Mouse (Mus musculus) G1E (cell line): Measurements from ENCODE around the gene Sh3rf1. TPM values are rescaled to one million over a fixed set of nuclear protein-coding genes. Genes with fewer than 3 reads are reported as not detected.

Source experiments
- ATAC-seq: 2 replicates; pipeline ENCODE4 v1.8.0; 2016; ENCODE audit warnings: mild to moderate bottlenecking; ENCODE audit not compliant: insufficient number of reproducible peaks, poor library complexity, low FRiP score, severe bottlenecking; ENCODE audit errors: extremely low read depth
- DNase-seq: peaks from one replicate; pipeline ENCODE4 v3.0.0; 2012; ENCODE audit warnings: low spot score
- H3K27me3 ChIP-seq: 2 replicates; pipeline ENCODE4 v1.6.1; 2012; ENCODE audit warnings: mild to moderate bottlenecking, low read length, inconsistent platforms; ENCODE audit not compliant: insufficient read depth
- H3K36me3 ChIP-seq: replicated peaks from 2 replicates; pipeline ENCODE3; 2012; ENCODE audit warnings: mild to moderate bottlenecking, inconsistent platforms
- H3K4me1 ChIP-seq: 2 replicates; pipeline ENCODE4 v1.6.1; 2012; ENCODE audit warnings: low read depth, low read length, inconsistent platforms, mixed read lengths; ENCODE audit not compliant: insufficient read depth
- H3K4me3 ChIP-seq: 2 replicates; pipeline ENCODE4 v1.5.1; 2012; ENCODE audit warnings: low read depth, mild to moderate bottlenecking, inconsistent platforms, low read length, moderate library complexity, mixed read lengths
- H3K9me3 ChIP-seq: replicated peaks from 2 replicates; pipeline ENCODE4 v1.6.1; 2012; ENCODE audit warnings: inconsistent platforms
- CTCF ChIP-seq: IDR thresholded peaks from 2 replicates; pipeline ENCODE4 v1.5.1; 2012; ENCODE audit warnings: low read depth, low read length, inconsistent platforms, mixed read lengths
- GATA1 ChIP-seq: IDR thresholded peaks from 2 replicates; pipeline ENCODE4 v1.6.1; 2012; ENCODE audit warnings: borderline replicate concordance, low read length, inconsistent platforms, mixed read lengths
- GATA2 ChIP-seq: IDR thresholded peaks from 2 replicates; pipeline ENCODE4 v1.6.1; 2012; ENCODE audit warnings: low read depth, low read length, inconsistent platforms, borderline replicate concordance
- POLR2AphosphoS5 ChIP-seq: IDR thresholded peaks from 2 replicates; pipeline ENCODE4 v1.6.1; 2012; ENCODE audit warnings: low read depth, low read length, inconsistent platforms; ENCODE audit not compliant: insufficient replicate concordance
- TAL1 ChIP-seq: conservative IDR thresholded peaks from 2 replicates; pipeline ENCODE4 v1.6.1; 2012; ENCODE audit warnings: low read depth, low read length, inconsistent platforms, mixed read lengths
- polyA plus RNA-seq: library from polyadenylated mRNA; stranded (reverse); fragments of >175 nt; gene quantifications from 2 replicates; pipeline ENCODE4 v1.2.3, GENCODE M21; 2012
- total RNA-seq, 2 experiments: library from RNA; stranded (forward) in 1 of 2; stranded (reverse) in 1 of 2; fragments of 200-1000 nt in 1 of 2; fragments of >200 nt in 1 of 2; fragmentation: Nextera tagmentation in 1 of 2; gene quantifications; 2 replicates each; pipeline ENCODE4 v1.2.3; 2014 to 2017

The Sh3rf1 gene
- total and polyA plus RNA-seq, 3 experiments = 2.3 to 4.0 (median 2.6) TPM

DNA sequence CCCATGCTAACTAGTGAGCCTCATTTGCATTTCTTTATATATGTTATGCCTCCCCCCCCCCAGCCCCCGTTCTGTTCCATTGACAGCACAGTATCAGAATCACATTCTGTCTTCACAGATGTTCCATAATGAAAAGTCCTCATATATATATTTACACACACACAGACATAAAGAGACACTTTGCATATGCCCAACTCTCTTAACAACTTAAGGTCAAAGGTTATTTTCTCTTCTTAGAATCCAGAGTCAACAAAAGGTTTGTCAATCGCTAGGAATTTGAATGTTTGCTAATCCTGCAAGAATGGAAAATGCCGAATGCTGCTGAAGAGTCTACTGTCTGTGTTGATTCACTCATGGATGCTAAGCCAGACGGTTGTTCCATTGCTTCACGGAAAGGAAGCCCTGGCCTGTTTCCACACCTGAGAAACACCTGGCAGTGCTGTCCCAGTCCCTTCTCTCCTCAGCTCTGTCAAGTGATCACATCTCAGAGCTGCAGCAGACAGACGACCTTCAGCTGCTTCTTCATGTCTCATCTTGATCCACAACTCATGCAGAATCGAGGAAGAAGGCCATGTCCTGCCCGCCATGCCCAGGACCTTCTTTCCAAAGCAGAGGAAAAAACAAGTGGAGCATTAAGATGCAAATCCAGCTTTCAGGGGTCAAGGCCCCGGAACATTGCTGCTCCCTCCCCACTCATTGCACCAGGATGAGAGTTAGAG, 213.1 kb downstream of the Sh3rf1 start:
- no peaks in the 10 kb centered on the region for H3K4me1 ChIP-seq
- DNase-seq = no peak
- H3K36me3 ChIP-seq = no peaks in the 10 kb centered on the region
- H3K4me3 ChIP-seq = no peak overlapping the region
- no peak for TF ChIP-seq CTCF
- TF ChIP-seq GATA2 = no peak
- no peak for TF ChIP-seq TAL1
- no peak for TF ChIP-seq GATA1
- no peak for TF ChIP-seq POLR2AphosphoS5
- no peak for ATAC-seq
- peaks cover 14% of the 10 kb centered on the region for H3K9me3 ChIP-seq
- 0 out of 2 replicates have a peak, but pooled peaks cover 3% of the 10 kb centered on the region for H3K27me3 ChIP-seq

DNA sequence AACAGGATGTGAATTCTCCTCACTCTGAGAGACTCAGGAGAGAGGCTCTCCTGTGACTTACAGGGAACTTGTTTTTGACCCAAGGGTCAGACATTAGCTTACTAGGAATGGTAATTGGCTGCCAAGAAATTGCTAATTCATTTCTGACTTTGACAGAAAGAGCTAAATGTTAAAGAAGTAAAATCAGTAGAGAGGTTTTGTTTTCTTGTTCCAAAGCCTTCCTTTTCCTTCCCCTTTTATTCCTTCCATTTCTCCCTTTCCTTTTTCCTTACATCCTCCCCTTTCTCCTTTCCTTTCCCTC, 213.6 kb downstream of the Sh3rf1 start:
- 0 out of 2 replicates have a peak, but pooled peaks cover 3% of the 10 kb centered on the region for H3K27me3 ChIP-seq
- peaks cover 16% of the 10 kb centered on the region for H3K9me3 ChIP-seq
- ATAC-seq (no peak), DNase-seq (no peak)
- H3K4me1 ChIP-seq = no peaks in the 10 kb centered on the region
- no peaks in the 10 kb centered on the region for H3K36me3 ChIP-seq
- no peak overlapping the region for H3K4me3 ChIP-seq
- no peak for TF ChIP-seq GATA1
- no peak for TF ChIP-seq POLR2AphosphoS5
- TF ChIP-seq CTCF = no peak
- TF ChIP-seq GATA2 = no peak
- TF ChIP-seq TAL1 = no peak

DNA sequence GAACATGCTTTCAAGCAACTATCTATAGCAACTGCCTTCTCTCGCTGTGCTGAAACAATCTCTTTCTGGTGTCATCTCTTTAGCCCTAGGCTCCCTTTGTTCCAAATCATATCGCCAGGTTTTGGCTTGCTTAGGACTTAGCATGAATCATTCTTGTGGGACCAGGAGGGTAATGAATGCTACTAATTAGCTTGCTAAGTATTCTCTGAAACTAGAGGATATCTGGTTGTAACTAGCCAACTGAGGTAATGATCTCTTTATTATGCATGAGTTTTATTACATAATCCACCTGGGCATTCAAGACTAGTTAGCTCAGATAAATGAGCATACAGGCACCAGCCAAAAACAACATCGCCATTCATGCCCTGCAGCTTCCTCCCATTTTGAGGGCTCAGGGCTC, 219.3 kb downstream of the Sh3rf1 start:
- Histone ChIP-seq H3K4me3 (no peak overlapping the region), H3K36me3 (no peaks in the 10 kb centered on the region), H3K9me3 (peaks cover 11% of the 10 kb centered on the region), H3K4me1 (no peaks in the 10 kb centered on the region), H3K27me3 (0 out of 2 replicates have a peak, but pooled peaks cover 3% of the 10 kb centered on the region)
- no peak for DNase-seq
- TF ChIP-seq CTCF (no peak), GATA1 (no peak), POLR2AphosphoS5 (no peak), TAL1 (no peak), GATA2 (no peak)
- ATAC-seq = no peak

DNA sequence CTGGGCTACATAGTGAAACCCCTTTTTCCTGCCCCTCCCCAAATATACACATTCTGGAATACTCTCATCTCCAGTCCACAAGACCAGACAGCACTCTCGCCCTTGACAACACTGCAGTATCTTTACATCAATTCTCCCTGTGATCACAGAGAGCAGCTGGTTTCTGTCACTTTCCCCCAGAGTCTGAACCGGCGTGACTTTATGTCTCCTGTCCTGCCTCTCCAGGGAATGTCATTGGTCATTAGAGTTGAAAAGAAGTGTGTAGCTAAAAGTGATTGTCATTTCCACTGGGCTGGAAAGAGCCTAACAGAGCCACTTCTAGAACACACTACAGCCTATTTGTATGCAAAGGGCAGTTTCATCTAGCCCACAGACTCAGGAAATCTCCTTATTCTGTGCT, 220.7 kb downstream of the Sh3rf1 start:
- Histone ChIP-seq H3K36me3 (no peaks in the 10 kb centered on the region), H3K4me1 (peaks cover 7% of the 10 kb centered on the region), H3K9me3 (peaks cover 11% of the 10 kb centered on the region), H3K27me3 (0 out of 2 replicates have a peak, but pooled peaks cover 3% of the 10 kb centered on the region), H3K4me3 (no peak overlapping the region)
- TF ChIP-seq CTCF (no peak), POLR2AphosphoS5 (no peak), GATA2 (no peak), TAL1 (no peak), GATA1 (no peak)
- ATAC-seq (no peak), DNase-seq (no peak)

Other genes starting within 250 kb of the Sh3rf1 start
- 175 and 215 TPM in 2 replicates for gene Clcn3, start 240.6 kb upstream of the Sh3rf1 start, total RNA-seq (2014; fragmentation: Nextera tagmentation)
- 136 and 147 TPM in 2 replicates for gene Clcn3, start 240.6 kb upstream of the Sh3rf1 start, total RNA-seq (2017)
- 16.2 and 18.0 TPM in 2 replicates for gene Clcn3, start 240.6 kb upstream of the Sh3rf1 start, polyA plus RNA-seq
- gene Nek1, start 230.7 kb upstream of the Sh3rf1 start, total RNA-seq (2014; fragmentation: Nextera tagmentation) = 56.7 and 68.9 TPM in 2 replicates
- gene Nek1, start 230.7 kb upstream of the Sh3rf1 start, total RNA-seq (2017) = 32.1 and 34.9 TPM in 2 replicates
- 6.7 and 6.9 TPM in 2 replicates for gene Nek1, start 230.7 kb upstream of the Sh3rf1 start, polyA plus RNA-seq